ENCODE assay signal across 23 mouse cellular contexts in genomic region chr9:46788456-46788855, GRCm38 (mm10).
DNase-seq lines count a peak whose midpoint lies in the region; TF ChIP-seq lines count a peak whose summit lies in the region.
"Had no signal": no experiment of that assay in that cellular context is flagged by ENCODE, and none has a peak within 500 bp of the region (broad histone marks: within the 10 kb centered on the region; RNA-seq: fewer than 3 reads in every experiment).

No protein-coding gene starts in this region.

- TF ChIP-seq CTCF in heart, adult 2 months (IDR thresholded peaks at IDR 0.05): no peak

- H3K4me3 ChIP-seq in heart, adult 2 months: no peak overlapping the region
- H3K4me3 ChIP-seq: embryonic facial prominence, embryonic 12.5 days; hindbrain, embryonic 15.5 days; limb, embryonic 13.5 days; liver, embryonic 12.5 days; neural tube, embryonic 12.5 days had no signal

- DNase-seq in heart, adult 11 months: peak; percentile 83
- DNase-seq in heart, adult 2 months: no peak
- DNase-seq in left cerebral cortex, adult 8-10 months (ENCODE audit: low spot score in 2 of 2): peak; percentile 42 to 72
- no peak for DNase-seq in left cerebral cortex, postnatal 10 days (ENCODE audit: extremely low spot score in 1 of 2, low spot score in 2 of 2)
- peak; percentile 48 to 75 for DNase-seq in frontal cortex, adult 2 months (ENCODE audit: extremely low spot score in 1 of 2, low spot score in 1 of 2)
- peak; percentile 47 to 48 for DNase-seq in right cerebral cortex, postnatal 10 days (ENCODE audit: low spot score in 2 of 2)
- DNase-seq in adipocyte (ENCODE audit: low spot score): no peak
- no peak for DNase-seq in c-Kit-positive CD71-positive TER-119-positive erythroid progenitor cells, embryonic 14.5 days (ENCODE audit: low spot score)
- DNase-seq: adrenal gland, postnatal 36 days; cerebellum, adult 11-12 months; forebrain, postnatal 0 days; kidney, adult 8-10 months; kidney, postnatal 10 days; lung, adult 18-20 months; lung, postnatal 14 days; midbrain, embryonic 14.5 days; spleen, adult 18-20 months; thymus, postnatal 25 days had no signal

- no peaks in the 10 kb centered on the region for H3K27me3 ChIP-seq in heart, adult 2 months (ENCODE audit: control insufficient read depth, insufficient read depth, low read length)
- H3K27me3 ChIP-seq: embryonic facial prominence, embryonic 12.5 days; hindbrain, embryonic 15.5 days; limb, embryonic 13.5 days; liver, embryonic 12.5 days; neural tube, embryonic 12.5 days had no signal

- TF ChIP-seq POLR2A in heart, adult 2 months (IDR thresholded peaks at IDR 0.05; ENCODE audit: insufficient read depth, low read depth, low read length): no peak

- H3K27ac ChIP-seq in heart, adult 2 months: no peak overlapping the region
- H3K27ac ChIP-seq: embryonic facial prominence, embryonic 12.5 days; hindbrain, embryonic 15.5 days; limb, embryonic 13.5 days; liver, embryonic 12.5 days; neural tube, embryonic 12.5 days had no signal

- intact Hi-C loops in heart, adult 2 months (cut with DNase I): no loop called here
- intact Hi-C loops in left cerebral cortex, postnatal 10 days (cut with DNase I): no loop called here

- H3K4me1 ChIP-seq in heart, adult 2 months (ENCODE audit: control insufficient read depth, insufficient read depth, low read length): no peaks in the 10 kb centered on the region
- H3K4me1 ChIP-seq: embryonic facial prominence, embryonic 12.5 days; limb, embryonic 13.5 days; liver, embryonic 12.5 days; neural tube, embryonic 12.5 days had no signal

- no peaks in the 10 kb centered on the region for H3K36me3 ChIP-seq in heart, adult 2 months (ENCODE audit: control insufficient read depth, insufficient read depth, low read length)
- H3K36me3 ChIP-seq: embryonic facial prominence, embryonic 12.5 days; hindbrain, embryonic 15.5 days; limb, embryonic 13.5 days; liver, embryonic 12.5 days; neural tube, embryonic 12.5 days had no signal

- TF ChIP-seq EP300 in heart, adult 2 months (IDR thresholded peaks at IDR 0.05; ENCODE audit: insufficient read depth, low read depth, low read length): no peak

- no peak overlapping the region for H3K9ac ChIP-seq in heart, adult 2 months (ENCODE audit: low read depth, low read length)
- H3K9ac ChIP-seq: embryonic facial prominence, embryonic 12.5 days; forebrain, postnatal 0 days; hindbrain, embryonic 15.5 days; limb, embryonic 13.5 days; liver, embryonic 12.5 days; neural tube, embryonic 12.5 days had no signal

- H3K79me2 ChIP-seq in heart, adult 2 months (replicated peaks; ENCODE audit: control insufficient read depth, insufficient read depth, low read length): no peaks in the 10 kb centered on the region

- 84% methylated on average over 5 of the region's 5 CpGs for WGBS in heart, adult 2 months

Comparison
In these comparisons a context has a peak if more than half of its experiments do, and no peak if none do; other contexts are left out.
1. DNase-seq: peak in heart, adult 11 months (single experiment), left cerebral cortex, adult 8-10 months (2 of 2), frontal cortex, adult 2 months (2 of 2) and right cerebral cortex, postnatal 10 days (2 of 2); none in heart, adult 2 months (0 of 2), left cerebral cortex, postnatal 10 days (0 of 2), adipocyte (single experiment) and c-Kit-positive CD71-positive TER-119-positive erythroid progenitor cells, embryonic 14.5 days (single experiment).